Mouse (Mus musculus) bone marrow macrophage, adult 2 months (primary cell): Measurements from ENCODE around the gene Aldoart2. TPM values are rescaled to one million over a fixed set of nuclear protein-coding genes. Genes with fewer than 3 reads are reported as not detected.
A peak's percentile ranks its signal among the peaks of the same experiment; 100 is the strongest.

Source experiments
- H3K27ac ChIP-seq: 2 replicates; pipeline ENCODE4 v1.5.1; 2012; ENCODE audit warnings: low read depth, low read length; ENCODE audit not compliant: insufficient read depth
- H3K4me1 ChIP-seq: 2 replicates; pipeline ENCODE4 v1.6.1; 2012; ENCODE audit warnings: low read length; ENCODE audit not compliant: control insufficient read depth, insufficient read depth
- H3K4me3 ChIP-seq: 2 replicates; pipeline ENCODE4 v1.5.1; 2012; ENCODE audit warnings: mild to moderate bottlenecking, low read length, moderate library complexity; ENCODE audit not compliant: insufficient read depth
- CTCF ChIP-seq: IDR thresholded peaks from 2 replicates; pipeline ENCODE4 v1.5.1; 2012; ENCODE audit warnings: low read depth, mild to moderate bottlenecking, low read length, moderate library complexity
- POLR2A ChIP-seq: IDR thresholded peaks from 2 replicates; pipeline ENCODE4 v1.6.1; 2012; ENCODE audit warnings: mild to moderate bottlenecking, low read depth, low read length, borderline replicate concordance
- polyA plus RNA-seq: library from polyadenylated mRNA; stranded (reverse); fragments of >200 nt; gene quantifications from 2 replicates; pipeline ENCODE4 v1.2.4, GENCODE M21; 2012; ENCODE audit not compliant: missing spikeins, insufficient read depth, insufficient read length

The Aldoart2 gene
- polyA plus RNA-seq, 1 experiment, result 0.74 TPM

GRCm38 (mm10) chr12:55559184-55559855, 5.7 kb upstream of the Aldoart2 start:
- Histone ChIP-seq H3K27ac (no peak overlapping the region), H3K4me1 (peaks cover 8% of the 10 kb centered on the region), H3K4me3 (no peak overlapping the region)
- no peak for TF ChIP-seq CTCF

GRCm38 (mm10) chr12:55560025-55560690, 4.9 kb upstream of the Aldoart2 start:
- Histone ChIP-seq H3K27ac (no peak overlapping the region), H3K4me1 (peaks cover 8% of the 10 kb centered on the region), H3K4me3 (peak overlapping the region; percentile 62)
- no peak for TF ChIP-seq CTCF
- TF ChIP-seq POLR2A, result no peak

GRCm38 (mm10) chr12:55563742-55564141, 1.3 kb upstream of the Aldoart2 start:
- no peak overlapping the region for H3K27ac ChIP-seq
- TF ChIP-seq POLR2A, result no peak
- no peak for TF ChIP-seq CTCF
- peaks cover 8% of the 10 kb centered on the region for H3K4me1 ChIP-seq
- no peak overlapping the region for H3K4me3 ChIP-seq

DNA sequence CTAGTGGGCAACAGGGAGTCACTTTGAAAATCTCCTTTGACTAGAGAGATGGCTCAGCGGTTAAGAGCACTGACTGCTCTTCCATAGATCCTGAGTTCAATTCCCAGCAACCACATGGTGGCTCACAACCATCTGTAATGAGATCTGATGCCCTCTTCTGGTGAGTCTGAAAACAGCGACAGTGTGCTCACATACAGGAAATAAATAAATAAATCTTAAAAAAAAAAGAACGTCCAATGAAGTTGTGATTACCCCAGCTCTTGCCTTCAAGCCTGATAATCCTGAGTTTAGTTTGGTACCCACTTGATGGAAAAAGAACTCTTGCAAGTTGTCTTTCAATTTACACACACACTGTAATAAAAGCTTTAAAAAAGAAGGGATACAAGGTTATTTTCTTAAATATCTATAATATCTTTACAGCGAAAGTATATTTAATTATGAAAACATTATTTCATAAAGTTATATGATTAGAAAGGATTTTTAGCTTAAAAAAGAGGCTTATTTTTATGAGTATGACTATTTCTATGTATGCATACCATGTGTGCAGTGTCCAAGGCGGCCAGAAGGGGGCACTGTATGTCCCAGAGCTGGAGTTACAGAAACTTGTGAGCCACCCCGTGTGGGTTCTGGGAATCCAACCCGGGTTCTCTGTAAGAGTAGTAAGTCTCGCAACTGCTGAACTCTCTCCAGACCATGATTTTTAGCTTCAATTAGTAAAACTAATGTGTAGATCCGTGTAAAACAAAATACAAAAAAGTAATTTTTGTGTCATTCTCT, 664 bp upstream of the Aldoart2 start:
- H3K4me1 ChIP-seq, result peaks cover 8% of the 10 kb centered on the region
- H3K4me3 ChIP-seq, result no peak overlapping the region
- H3K27ac ChIP-seq, result no peak overlapping the region
- TF ChIP-seq POLR2A (no peak), CTCF (0 out of 2 replicates have a peak, but pooled peaks have one; percentile 13)

GRCm38 (mm10) chr12:55565867-55566266, 828 bp downstream of the Aldoart2 start:
- Histone ChIP-seq H3K4me1 (peaks cover 4% of the 10 kb centered on the region), H3K4me3 (no peak overlapping the region), H3K27ac (no peak overlapping the region)
- TF ChIP-seq POLR2A, result no peak
- TF ChIP-seq CTCF, result no peak

DNA sequence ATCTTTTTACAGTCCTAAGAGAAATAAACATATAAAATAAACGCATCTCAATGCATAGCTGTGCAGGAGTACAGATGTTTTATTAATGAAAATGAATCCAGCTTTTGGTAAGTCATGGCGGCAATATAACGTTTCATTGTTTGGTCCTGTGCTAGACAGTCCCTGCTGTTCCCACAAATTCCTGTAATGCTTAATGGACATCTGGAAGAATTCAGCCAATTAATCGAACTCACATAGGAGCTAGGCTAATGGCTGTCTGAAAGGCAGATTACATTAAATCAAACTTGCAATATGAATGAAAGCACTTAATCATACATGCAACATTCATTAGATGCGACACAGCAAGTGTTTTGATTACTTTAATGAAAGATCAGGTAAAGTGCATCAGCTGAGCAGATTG, 1.8 kb downstream of the Aldoart2 start:
- H3K27ac ChIP-seq, result no peak overlapping the region
- H3K4me3 ChIP-seq, result no peak overlapping the region
- H3K4me1 ChIP-seq, result peaks cover 4% of the 10 kb centered on the region
- TF ChIP-seq CTCF (no peak), POLR2A (no peak)

GRCm38 (mm10) chr12:55568466-55568865, 3.4 kb downstream of the Aldoart2 start:
- Histone ChIP-seq H3K27ac (no peak overlapping the region), H3K4me3 (no peak overlapping the region), H3K4me1 (peaks cover 4% of the 10 kb centered on the region)
- TF ChIP-seq POLR2A (no peak), CTCF (no peak)

GRCm38 (mm10) chr12:55569676-55570075, 4.6 kb downstream of the Aldoart2 start:
- Histone ChIP-seq H3K4me1 (peaks cover 4% of the 10 kb centered on the region), H3K27ac (no peak overlapping the region), H3K4me3 (peak overlapping the region; percentile 36)
- TF ChIP-seq POLR2A (no peak), CTCF (no peak)

- TF ChIP-seq CTCF (no peak), POLR2A (no peak)
- H3K4me1 ChIP-seq, result peaks cover 4% of the 10 kb centered on the region
- H3K4me3 ChIP-seq, result no peak overlapping the region
- H3K27ac ChIP-seq, result no peak overlapping the region
Measured at GRCm38 (mm10) chr12:55570646-55571045, 5.6 kb downstream of the Aldoart2 start.

- Histone ChIP-seq H3K4me1 (peaks cover 4% of the 10 kb centered on the region), H3K27ac (no peak overlapping the region), H3K4me3 (no peak overlapping the region)
- no peak for TF ChIP-seq CTCF
- TF ChIP-seq POLR2A, result no peak
Measured at GRCm38 (mm10) chr12:55571181-55571580, 6.1 kb downstream of the Aldoart2 start.
